Mouse (Mus musculus): ENCODE measurements around the gene Gm42878. TPM values are rescaled to one million over a fixed set of nuclear protein-coding genes. Genes with fewer than 3 reads are reported as not detected.
"Not testable (repeated sequence)": the region's sequence is repeated elsewhere in the genome, so short reads cannot be mapped to it uniquely, and the experiment has no call there.

The Gm42878 gene
- polyA plus RNA-seq, 1 experiment from 2014 or later, result not detected

DNA sequence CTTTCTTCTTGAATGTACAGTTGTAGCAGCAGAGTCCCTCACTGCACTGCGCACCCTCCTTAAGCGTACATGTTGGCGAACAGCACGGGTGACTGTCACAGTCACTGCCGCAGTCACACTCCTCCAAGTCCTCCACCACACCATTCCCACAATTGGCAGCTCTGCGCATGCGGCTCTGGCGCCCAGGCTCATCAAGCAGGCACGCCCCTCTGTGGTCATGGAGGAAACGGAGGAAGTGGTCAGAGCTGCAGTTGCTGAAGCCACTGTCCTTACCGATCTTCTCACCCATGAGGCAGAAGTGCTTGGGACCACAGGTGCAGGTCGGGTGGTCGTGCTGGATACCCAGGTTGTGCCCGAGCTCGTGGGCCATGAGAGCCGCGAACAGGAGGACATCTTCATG, 25.5 kb downstream of the Gm42878 start:
- not testable (repeated sequence) for H3K4me2 ChIP-seq (ENCODE audit: low read depth, low read length); H3K9ac ChIP-seq (ENCODE audit: low read length); ATAC-seq (ENCODE audit: insufficient read depth, low FRiP score); H3K4me3 ChIP-seq (replicated peaks; ENCODE audit: low read length); H3K4me1 ChIP-seq (ENCODE audit: control insufficient read depth, insufficient read depth, low read length); H3K27ac ChIP-seq (ENCODE audit: low read length); H3K9me3 ChIP-seq (replicated peaks; ENCODE audit: control insufficient read depth, low read length); H3K27me3 ChIP-seq (ENCODE audit: control insufficient read depth, insufficient read depth, low read length)
- 88% methylated on average over 11 of the region's 17 CpGs for WGBS
- H3K36me3 ChIP-seq (ENCODE audit: control insufficient read depth, insufficient read depth, low read length), result peaks cover 23% of the 10 kb centered on the region; the same call in 1 of the 2 replicates

DNA sequence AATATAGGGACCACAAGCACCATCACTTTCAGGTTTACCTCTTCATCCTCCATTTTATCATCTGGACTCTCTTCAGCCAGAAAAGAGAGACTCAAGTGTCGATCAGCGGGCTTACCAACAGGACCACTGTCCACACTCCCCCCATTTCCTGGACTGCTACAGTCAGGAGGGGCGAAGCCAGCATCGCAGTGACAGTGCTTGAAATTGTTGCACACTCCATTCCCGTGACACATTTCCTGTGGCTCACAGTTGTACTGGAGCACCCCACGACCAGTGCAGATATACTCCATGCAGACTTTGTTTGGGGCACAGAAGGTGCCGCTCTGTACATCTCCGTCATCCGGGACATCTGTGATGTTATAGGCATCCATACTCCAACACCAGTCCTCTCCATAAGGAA, 26.3 kb downstream of the Gm42878 start:
- WGBS, result 87% methylated on average over 9 of the region's 9 CpGs
- Histone ChIP-seq H3K36me3 (ENCODE audit: control insufficient read depth, insufficient read depth, low read length) (peaks cover 16% of the 10 kb centered on the region; the same call in 1 of the 2 replicates), H3K4me1 (ENCODE audit: control insufficient read depth, insufficient read depth, low read length) (no peaks in the 10 kb centered on the region), H3K4me3 (replicated peaks; ENCODE audit: low read length) (no peak overlapping the region), H3K9me3 (replicated peaks; ENCODE audit: control insufficient read depth, low read length) (no peaks in the 10 kb centered on the region), H3K27ac (ENCODE audit: low read length) (no peak overlapping the region), H3K4me2 (ENCODE audit: low read depth, low read length) (no peak overlapping the region), H3K27me3 (ENCODE audit: control insufficient read depth, insufficient read depth, low read length) (no peaks in the 10 kb centered on the region), H3K9ac (ENCODE audit: low read length) (no peak overlapping the region)
- ATAC-seq (ENCODE audit: insufficient read depth, low FRiP score), result no peak

GRCm38 (mm10) chr5:121510009-121510408, 35.3 kb downstream of the Gm42878 start:
- Histone ChIP-seq H3K4me1 (ENCODE audit: control insufficient read depth, insufficient read depth, low read length) (no peaks in the 10 kb centered on the region), H3K9ac (ENCODE audit: low read length) (no peak overlapping the region), H3K4me3 (replicated peaks; ENCODE audit: low read length) (no peak overlapping the region), H3K27me3 (ENCODE audit: control insufficient read depth, insufficient read depth, low read length) (no peaks in the 10 kb centered on the region), H3K27ac (ENCODE audit: low read length) (no peak overlapping the region; the same call in 1 of the 2 replicates), H3K4me2 (ENCODE audit: low read depth, low read length) (no peak overlapping the region), H3K36me3 (ENCODE audit: control insufficient read depth, insufficient read depth, low read length) (no peaks in the 10 kb centered on the region), H3K9me3 (replicated peaks; ENCODE audit: control insufficient read depth, low read length) (no peaks in the 10 kb centered on the region)
- ATAC-seq (ENCODE audit: insufficient read depth, low FRiP score), result no peak
- 70% methylated on average over 7 of the region's 7 CpGs for WGBS

DNA sequence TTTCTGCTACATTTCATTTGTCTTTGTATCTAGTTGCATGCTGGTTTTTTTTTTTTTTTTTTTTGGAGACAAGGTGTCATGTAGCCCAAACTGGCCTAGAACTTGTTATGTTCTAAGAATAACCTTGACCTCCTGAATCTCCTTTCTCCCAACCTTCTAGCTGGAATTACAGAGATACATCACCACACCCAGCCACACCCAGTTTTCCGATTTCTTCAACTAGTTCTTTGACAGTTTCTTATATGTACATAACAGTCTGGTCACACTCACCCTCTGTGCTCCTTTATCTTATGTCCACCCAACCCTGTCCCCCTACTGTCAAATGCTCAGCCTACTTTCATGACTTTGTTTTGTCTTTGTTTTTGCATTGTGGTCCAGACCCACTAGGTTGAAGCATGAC, 38.4 kb downstream of the Gm42878 start:
- H3K36me3 ChIP-seq (ENCODE audit: control insufficient read depth, insufficient read depth, low read length), result no peaks in the 10 kb centered on the region
- H3K9me3 ChIP-seq (replicated peaks; ENCODE audit: control insufficient read depth, low read length), result no peaks in the 10 kb centered on the region
- H3K27me3 ChIP-seq (ENCODE audit: control insufficient read depth, insufficient read depth, low read length), result no peaks in the 10 kb centered on the region
- H3K9ac ChIP-seq (ENCODE audit: low read length), result no peak overlapping the region
- no peak for ATAC-seq (ENCODE audit: insufficient read depth, low FRiP score)
- no peak overlapping the region for H3K4me3 ChIP-seq (replicated peaks; ENCODE audit: low read length)
- H3K27ac ChIP-seq (ENCODE audit: low read length), result no peak overlapping the region
- WGBS, result 59% methylated on average over 1 of the region's 1 CpGs
- H3K4me1 ChIP-seq (ENCODE audit: control insufficient read depth, insufficient read depth, low read length), result no peaks in the 10 kb centered on the region
- H3K4me2 ChIP-seq (ENCODE audit: low read depth, low read length), result no peak overlapping the region

DNA sequence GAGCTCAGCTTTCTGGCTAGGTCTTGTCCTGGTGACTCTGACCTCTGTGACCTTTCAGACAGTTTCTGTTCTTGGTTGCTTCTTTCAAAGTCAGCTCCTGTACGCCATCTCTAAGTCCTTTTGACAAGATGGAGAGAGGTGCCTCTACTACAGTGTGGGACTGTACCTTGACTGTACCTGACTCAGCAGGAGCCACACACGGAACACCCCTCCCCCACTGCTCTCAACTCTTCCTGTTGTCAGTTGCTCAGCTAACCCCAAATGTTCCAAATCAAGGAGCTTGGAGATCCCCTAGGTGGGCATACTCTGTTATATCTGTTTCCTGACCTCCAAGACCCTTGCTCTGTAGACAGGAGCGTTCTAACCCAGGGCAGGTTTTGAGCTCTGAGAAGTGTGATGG, 42.1 kb downstream of the Gm42878 start, which contains the start of gene Adam1b:
Gene Adam1b, minus strand, starts transcription at position 205 of the 400 bp plus-strand sequence.
- H3K4me2 ChIP-seq (ENCODE audit: low read depth, low read length), result no peak within 1 kb of the TSS
- no peak within 1 kb of the TSS for H3K9ac ChIP-seq (ENCODE audit: low read length)
- no peaks in the 10 kb centered on the region for H3K9me3 ChIP-seq (replicated peaks; ENCODE audit: control insufficient read depth, low read length)
- no peaks in the 10 kb centered on the region for H3K36me3 ChIP-seq (ENCODE audit: control insufficient read depth, insufficient read depth, low read length)
- 74% methylated on average over 3 of the region's 3 CpGs for WGBS
- no peak within 1 kb of the TSS for H3K27ac ChIP-seq (ENCODE audit: low read length)
- H3K4me1 ChIP-seq (ENCODE audit: control insufficient read depth, insufficient read depth, low read length), result no peaks in the 10 kb centered on the region
- no peak for ATAC-seq (ENCODE audit: insufficient read depth, low FRiP score)
- H3K4me3 ChIP-seq (replicated peaks; ENCODE audit: low read length), result no peak within 1 kb of the TSS
- H3K27me3 ChIP-seq (ENCODE audit: control insufficient read depth, insufficient read depth, low read length), result no peaks in the 10 kb centered on the region

- H3K4me3 ChIP-seq (replicated peaks; ENCODE audit: low read length); H3K27ac ChIP-seq (ENCODE audit: low read length); H3K9ac ChIP-seq (ENCODE audit: low read length); H3K36me3 ChIP-seq (ENCODE audit: control insufficient read depth, insufficient read depth, low read length); H3K4me1 ChIP-seq (ENCODE audit: control insufficient read depth, insufficient read depth, low read length); ATAC-seq (ENCODE audit: insufficient read depth, low FRiP score); H3K4me2 ChIP-seq (ENCODE audit: low read depth, low read length); H3K9me3 ChIP-seq (replicated peaks; ENCODE audit: control insufficient read depth, low read length); H3K27me3 ChIP-seq (ENCODE audit: control insufficient read depth, insufficient read depth, low read length): not testable (repeated sequence)
- WGBS, result 66% methylated on average over 10 of the region's 17 CpGs
These were observed 43.8 kb downstream of the Gm42878 start for GRCm38 (mm10) chr5:121501424-121501996.

GRCm38 (mm10) chr5:121500719-121501118, 44.6 kb downstream of the Gm42878 start:
- Histone ChIP-seq H3K27ac (ENCODE audit: low read length) (no peak overlapping the region), H3K4me1 (ENCODE audit: control insufficient read depth, insufficient read depth, low read length) (no peaks in the 10 kb centered on the region), H3K36me3 (ENCODE audit: control insufficient read depth, insufficient read depth, low read length) (no peaks in the 10 kb centered on the region), H3K4me2 (ENCODE audit: low read depth, low read length) (no peak overlapping the region), H3K27me3 (ENCODE audit: control insufficient read depth, insufficient read depth, low read length) (no peaks in the 10 kb centered on the region), H3K4me3 (replicated peaks; ENCODE audit: low read length) (no peak overlapping the region), H3K9ac (ENCODE audit: low read length) (no peak overlapping the region), H3K9me3 (replicated peaks; ENCODE audit: control insufficient read depth, low read length) (no peaks in the 10 kb centered on the region)
- no peak for ATAC-seq (ENCODE audit: insufficient read depth, low FRiP score)
- WGBS, result 60% methylated on average over 7 of the region's 7 CpGs

DNA sequence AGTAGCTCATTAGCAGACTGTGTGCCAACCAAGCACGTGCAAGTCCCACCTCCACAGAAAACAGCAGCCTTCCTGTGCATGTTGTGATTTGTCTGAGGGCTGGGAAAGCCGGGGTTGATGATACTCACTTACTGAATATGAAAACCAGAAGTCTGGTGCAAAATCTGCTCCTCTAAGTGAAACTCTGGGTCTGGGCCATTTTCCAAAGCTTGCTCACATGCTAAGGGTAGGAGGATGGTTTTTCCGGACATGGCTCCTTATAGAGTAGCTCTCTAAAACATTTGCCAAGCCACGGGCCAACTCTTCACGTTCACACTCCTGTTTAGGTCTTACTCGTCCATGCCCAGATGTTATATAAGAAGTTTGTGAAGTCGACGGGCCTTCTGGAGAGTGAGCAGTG, 52.0 kb downstream of the Gm42878 start:
- Histone ChIP-seq H3K9me3 (replicated peaks; ENCODE audit: control insufficient read depth, low read length) (no peaks in the 10 kb centered on the region), H3K4me2 (ENCODE audit: low read depth, low read length) (no peak overlapping the region), H3K9ac (ENCODE audit: low read length) (no peak overlapping the region), H3K4me1 (ENCODE audit: control insufficient read depth, insufficient read depth, low read length) (no peaks in the 10 kb centered on the region), H3K36me3 (ENCODE audit: control insufficient read depth, insufficient read depth, low read length) (no peaks in the 10 kb centered on the region), H3K27me3 (ENCODE audit: control insufficient read depth, insufficient read depth, low read length) (no peaks in the 10 kb centered on the region), H3K4me3 (replicated peaks; ENCODE audit: low read length) (no peak overlapping the region), H3K27ac (ENCODE audit: low read length) (no peak overlapping the region)
- ATAC-seq (ENCODE audit: insufficient read depth, low FRiP score), result no peak
- WGBS, result 71% methylated on average over 8 of the region's 8 CpGs

GRCm38 (mm10) chr5:121484801-121485200, 60.5 kb downstream of the Gm42878 start:
- no peaks in the 10 kb centered on the region for H3K4me1 ChIP-seq (ENCODE audit: control insufficient read depth, insufficient read depth, low read length)
- no peak overlapping the region for H3K4me2 ChIP-seq (ENCODE audit: low read depth, low read length)
- no peak overlapping the region for H3K9ac ChIP-seq (ENCODE audit: low read length)
- no peak overlapping the region for H3K27ac ChIP-seq (ENCODE audit: low read length)
- 56% methylated on average over 5 of the region's 5 CpGs for WGBS
- no peak overlapping the region for H3K4me3 ChIP-seq (replicated peaks; ENCODE audit: low read length)
- ATAC-seq (ENCODE audit: insufficient read depth, low FRiP score), result no peak
- no peaks in the 10 kb centered on the region for H3K36me3 ChIP-seq (ENCODE audit: control insufficient read depth, insufficient read depth, low read length)
- no peaks in the 10 kb centered on the region for H3K27me3 ChIP-seq (ENCODE audit: control insufficient read depth, insufficient read depth, low read length)
- H3K9me3 ChIP-seq (replicated peaks; ENCODE audit: control insufficient read depth, low read length), result no peaks in the 10 kb centered on the region
